Mouse (Mus musculus) retina, postnatal 7 days (tissue): ENCODE results near the gene Dek.

Experiments
- DNase-seq: peaks from one replicate; pipeline ENCODE4 v3.0.0-alpha.2; 2012; ENCODE audit warnings: low read depth, low spot score

Gene Dek

GRCm38 (mm10) chr13:47056126-47056525, 49.9 kb downstream of the Dek start:
- no peak for DNase-seq

GRCm38 (mm10) chr13:47053971-47054370, 52.0 kb downstream of the Dek start:
- DNase-seq, result no peak

DNA sequence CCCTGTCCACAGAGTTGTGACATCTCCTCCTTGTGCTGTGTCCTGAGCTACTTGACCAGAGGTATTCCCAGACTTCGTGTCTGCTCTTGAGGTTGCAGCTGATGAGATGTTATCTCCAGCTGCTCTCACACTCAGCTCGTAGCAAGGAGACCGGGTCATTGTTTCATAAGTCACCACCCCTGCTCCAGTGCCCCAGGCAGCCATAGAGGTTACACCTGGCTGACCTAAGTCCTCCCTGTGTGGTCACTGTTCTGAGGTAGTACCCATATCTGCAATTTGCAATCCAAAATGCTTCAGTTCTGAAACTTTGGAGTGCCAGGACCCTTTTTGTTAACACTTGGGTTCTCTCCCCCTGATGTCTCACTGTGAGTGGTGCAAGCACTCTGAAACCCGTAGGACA, 56.0 kb downstream of the Dek start:
- no peak for DNase-seq

DNA sequence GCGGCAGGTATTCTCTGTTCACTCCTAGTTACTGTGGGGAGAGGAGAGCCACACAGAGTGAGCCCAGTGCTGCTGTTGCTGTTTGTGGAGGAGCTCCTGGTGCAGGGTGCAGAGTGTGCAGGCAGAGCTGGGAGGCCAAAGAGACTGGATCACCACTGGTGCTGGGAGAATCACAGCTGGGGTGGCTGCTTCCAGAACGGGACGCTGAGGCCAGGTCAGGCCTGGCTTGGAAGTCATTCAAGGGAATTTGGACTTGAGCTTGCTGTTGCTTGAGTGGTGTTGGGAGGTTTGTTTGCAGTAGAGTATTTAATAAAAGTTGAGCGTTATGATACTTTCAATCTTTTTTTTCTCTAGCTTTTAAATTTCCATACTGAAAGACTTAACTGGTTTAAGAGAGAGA, 58.0 kb downstream of the Dek start:
- DNase-seq, result no peak

GRCm38 (mm10) chr13:47044617-47044947, 61.4 kb downstream of the Dek start, which contains the start of gene Tpmt:
TSS of gene Tpmt (minus strand) at chr13:47044737.
- no peak for DNase-seq

DNA sequence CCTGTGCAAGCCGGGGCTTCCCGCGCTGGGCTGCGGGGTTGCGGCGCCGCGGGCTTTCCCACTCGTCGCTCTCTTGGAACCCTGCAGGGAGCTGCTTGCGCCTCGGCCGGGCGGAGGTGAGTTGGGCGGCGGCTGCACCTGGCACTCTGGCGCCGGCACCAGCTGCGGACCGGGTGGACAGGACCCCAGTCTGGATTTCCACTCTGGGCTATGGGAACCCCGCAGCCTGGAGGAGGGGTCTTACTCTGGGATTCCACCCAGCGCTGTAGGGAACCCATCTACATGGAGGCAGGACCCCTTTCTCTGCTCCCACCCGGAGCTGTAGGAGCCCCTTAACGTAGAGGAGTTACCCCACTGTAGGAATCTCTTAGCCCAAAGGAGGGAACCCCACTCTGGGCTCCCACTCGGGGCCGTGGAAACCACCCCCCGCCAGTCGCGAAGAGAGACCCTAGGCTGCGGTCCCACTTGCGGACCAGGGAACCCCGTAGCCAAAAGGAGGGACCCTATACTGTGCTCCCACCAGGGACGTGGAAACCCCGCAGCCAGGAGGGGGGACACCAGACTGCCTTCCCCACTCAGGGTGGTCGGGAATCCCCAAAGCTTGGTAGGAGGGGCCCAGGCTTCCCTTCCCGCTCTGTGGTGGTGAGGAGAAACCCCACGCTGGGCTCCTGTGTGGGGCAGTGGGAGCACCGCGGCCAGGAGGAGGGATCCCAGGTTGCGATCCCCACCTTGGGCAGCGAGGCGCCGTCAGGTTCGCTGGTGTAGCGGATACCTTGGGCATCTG, 62.0 kb downstream of the Dek start:
- DNase-seq, result no peak

DNA sequence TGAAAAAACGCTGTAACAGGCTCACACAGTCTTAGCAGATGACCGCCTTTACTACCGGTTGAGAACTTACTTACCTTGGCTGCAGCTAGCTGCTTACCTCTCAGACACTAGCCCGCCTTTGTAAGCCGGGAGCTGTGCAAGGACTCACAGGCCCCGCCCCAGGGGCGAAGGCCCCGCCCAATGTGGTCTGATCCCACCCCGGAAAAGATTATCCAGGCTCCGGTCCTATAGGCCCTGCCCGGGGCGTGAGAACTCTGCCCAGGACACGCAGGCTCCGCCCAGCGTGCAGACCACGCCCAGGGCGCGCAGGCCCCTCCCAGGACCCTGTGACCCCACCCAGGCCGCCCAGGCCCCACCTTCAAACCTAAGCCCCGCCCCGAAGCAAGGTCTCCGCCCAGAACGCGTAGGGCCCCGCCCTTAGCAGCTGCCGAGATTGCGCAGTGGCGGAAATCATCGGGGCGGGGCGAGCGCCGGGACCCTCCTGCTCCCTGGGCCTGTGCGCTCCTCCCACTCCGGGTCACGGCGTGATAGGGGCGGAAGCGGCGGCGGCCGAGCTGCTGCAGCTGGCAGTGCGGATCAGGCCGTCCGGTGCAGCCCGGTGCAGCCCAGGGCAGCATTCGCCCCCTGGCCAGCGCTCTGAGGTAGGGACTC, 62.8 kb downstream of the Dek start, which contains the start of gene Kdm1b:
Gene Kdm1b (plus strand): TSS at position 470 of the 651 bp plus-strand sequence.
- peak; percentile 98 for DNase-seq

GRCm38 (mm10) chr13:47042024-47042633, 63.9 kb downstream of the Dek start:
- no peak for DNase-seq

GRCm38 (mm10) chr13:47040061-47040460, 65.9 kb downstream of the Dek start:
- DNase-seq, result no peak

GRCm38 (mm10) chr13:47037946-47038345, 68.1 kb downstream of the Dek start:
- no peak for DNase-seq
